Mouse (Mus musculus): ENCODE results near the gene A730046J19Rik.

The A730046J19Rik gene

GRCm38 (mm10) chrX:144153523-144153922, at the start of gene A730046J19Rik:
Gene A730046J19Rik, plus strand, starts transcription at chrX:144153695.
- no peak for DNase-seq (ENCODE audit: low spot score)

- DNase-seq (ENCODE audit: low spot score), result no peak
These were observed 48.7 kb upstream of the A730046J19Rik start for GRCm38 (mm10) chrX:144104619-144105416.

- no peak for DNase-seq (ENCODE audit: low spot score)
These were observed 17.2 kb upstream of the A730046J19Rik start for GRCm38 (mm10) chrX:144136281-144136680.

- DNase-seq (ENCODE audit: low spot score), result no peak
These were observed 3.5 kb upstream of the A730046J19Rik start for GRCm38 (mm10) chrX:144149987-144150386.

GRCm38 (mm10) chrX:144154111-144154510, 616 bp downstream of the A730046J19Rik start:
- DNase-seq (ENCODE audit: low spot score), result no peak

GRCm38 (mm10) chrX:144162936-144163335, 9.4 kb downstream of the A730046J19Rik start:
- DNase-seq (ENCODE audit: low spot score), result no peak

Measured in layer of hippocampus, adult 11-12 months (tissue).